Mouse (Mus musculus): Measurements from ENCODE around the gene Frmd3. TPM values are rescaled to one million over a fixed set of nuclear protein-coding genes. Genes with fewer than 3 reads are reported as not detected.
"Not testable (repeated sequence)": the region's sequence is repeated elsewhere in the genome, so short reads cannot be mapped to it uniquely, and the experiment has no call there.

Gene Frmd3
- polyA plus RNA-seq, 1 experiment from 2014 or later = not detected

DNA sequence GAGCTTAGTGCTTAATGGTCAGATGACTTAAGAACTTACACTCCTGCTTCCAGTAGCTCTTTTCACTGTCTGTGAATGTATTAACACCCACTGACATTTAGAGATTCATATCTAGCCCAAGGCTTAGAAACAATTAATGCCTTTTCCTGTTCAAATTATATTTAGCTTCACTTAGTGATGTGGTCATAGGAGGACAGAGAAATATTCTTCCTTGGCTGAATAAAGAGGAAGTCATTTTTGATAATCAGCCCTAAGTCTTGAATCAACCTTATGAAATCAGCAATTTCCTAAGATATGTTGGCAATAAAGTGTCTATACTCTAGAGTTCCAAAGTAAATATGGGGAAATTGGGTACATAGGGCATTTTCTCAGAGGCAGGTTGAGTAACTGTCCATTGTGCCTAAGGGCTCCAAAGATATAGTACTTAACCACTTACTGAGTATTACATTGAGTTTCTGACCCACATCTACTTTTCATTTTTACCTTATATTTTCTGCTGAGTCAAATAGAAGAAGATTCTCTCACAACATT lies 188.1 kb downstream of the Frmd3 start:
- no peaks in the 10 kb centered on the region for H3K27me3 ChIP-seq
- in situ Hi-C loops (cut with MboI; ENCODE audit: low pct_unique_long_range_greater_than_20kb) = no loop called here
- POLR2A ChIA-PET = no interaction called here
- ATAC-seq (no peak), DNase-seq (ENCODE audit: low read depth, low spot score) (no peak)
- CTCF ChIA-PET = no interaction called here
- no peak for TF ChIP-seq CTCF (IDR thresholded peaks at IDR 0.05)

DNA sequence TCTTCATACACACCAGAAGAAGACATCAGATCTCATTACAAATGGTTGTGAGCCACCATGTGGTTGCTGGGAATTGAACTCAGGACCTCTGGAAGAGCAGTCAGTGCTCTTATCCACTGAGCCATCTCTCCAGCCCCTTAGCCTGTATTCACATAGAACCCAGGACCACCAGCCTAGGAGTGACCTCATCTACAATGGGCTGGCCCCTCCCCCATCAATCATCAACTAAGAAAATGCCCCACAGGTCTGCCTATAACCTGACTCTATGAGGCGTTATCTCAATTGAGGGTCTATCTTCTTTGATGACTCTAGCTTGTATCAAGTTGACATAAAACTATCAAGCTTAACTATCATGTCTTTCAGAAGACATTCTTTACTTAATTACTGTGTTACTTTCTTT lies 208.5 kb downstream of the Frmd3 start:
- in situ Hi-C loops (cut with MboI; ENCODE audit: low pct_unique_long_range_greater_than_20kb); DNase-seq (ENCODE audit: low read depth, low spot score); H3K27me3 ChIP-seq; POLR2A ChIA-PET; ATAC-seq: not testable (repeated sequence)
- CTCF ChIA-PET = interaction anchor here (0.7 to 1.1 kb wide), 2 partner anchors 24 to 175 kb away, joined by 3 read pairs; no protein-coding TSS in a partner anchor

DNA sequence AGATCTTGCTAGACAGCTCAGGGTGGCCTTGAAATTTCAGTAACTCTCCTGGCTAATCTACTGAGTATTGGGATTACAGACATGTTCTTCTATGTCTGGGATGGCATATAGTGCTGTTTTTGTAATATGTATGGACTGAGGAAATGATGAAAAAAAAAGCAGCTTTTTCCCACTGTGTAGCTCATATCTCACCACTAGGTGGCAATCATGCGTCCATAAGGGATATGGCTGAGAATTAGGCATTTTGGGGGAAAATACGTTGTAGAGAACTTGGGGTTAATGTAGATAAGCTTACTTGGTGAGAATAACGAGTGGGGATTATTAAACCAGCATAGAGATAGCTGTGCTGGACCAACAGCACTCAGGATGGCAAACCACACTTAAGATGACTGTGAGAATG lies 209.1 kb downstream of the Frmd3 start:
- in situ Hi-C loops (cut with MboI; ENCODE audit: low pct_unique_long_range_greater_than_20kb) = no loop called here
- ChIA-PET CTCF (interaction anchor here (0.7 to 1.1 kb wide), 2 partner anchors 23 to 174 kb away, joined by 3 read pairs; no protein-coding TSS in a partner anchor), POLR2A (no interaction called here)
- no peak for DNase-seq (ENCODE audit: low read depth, low spot score)
- ATAC-seq = no peak
- no peak for TF ChIP-seq CTCF (IDR thresholded peaks at IDR 0.05)
- H3K27me3 ChIP-seq = no peaks in the 10 kb centered on the region

DNA sequence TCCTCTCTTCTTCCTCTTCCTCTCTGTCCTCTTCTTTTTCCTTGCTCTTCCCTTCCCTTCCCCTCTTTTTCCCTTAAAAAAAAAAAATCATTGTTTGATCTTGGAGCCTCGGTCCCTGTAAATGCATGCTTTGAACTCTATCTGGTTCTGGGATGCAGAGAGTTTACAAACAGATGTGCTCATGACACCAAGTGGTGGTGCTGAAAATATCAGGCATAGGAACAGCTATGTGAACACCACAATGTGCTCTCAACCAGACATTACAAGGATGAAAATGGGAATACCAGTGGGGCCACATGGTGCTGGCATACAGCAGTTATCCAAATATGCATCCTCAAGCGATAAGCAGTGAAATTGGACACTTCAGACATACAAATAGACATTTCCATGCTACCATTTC lies 211.0 kb downstream of the Frmd3 start:
- no peaks in the 10 kb centered on the region for H3K27me3 ChIP-seq
- ChIA-PET POLR2A (no interaction called here), CTCF (no interaction called here)
- ATAC-seq (peak; percentile 51), DNase-seq (ENCODE audit: low read depth, low spot score) (no peak)
- in situ Hi-C loops (cut with MboI; ENCODE audit: low pct_unique_long_range_greater_than_20kb) = no loop called here
- no peak for TF ChIP-seq CTCF (IDR thresholded peaks at IDR 0.05)

DNA sequence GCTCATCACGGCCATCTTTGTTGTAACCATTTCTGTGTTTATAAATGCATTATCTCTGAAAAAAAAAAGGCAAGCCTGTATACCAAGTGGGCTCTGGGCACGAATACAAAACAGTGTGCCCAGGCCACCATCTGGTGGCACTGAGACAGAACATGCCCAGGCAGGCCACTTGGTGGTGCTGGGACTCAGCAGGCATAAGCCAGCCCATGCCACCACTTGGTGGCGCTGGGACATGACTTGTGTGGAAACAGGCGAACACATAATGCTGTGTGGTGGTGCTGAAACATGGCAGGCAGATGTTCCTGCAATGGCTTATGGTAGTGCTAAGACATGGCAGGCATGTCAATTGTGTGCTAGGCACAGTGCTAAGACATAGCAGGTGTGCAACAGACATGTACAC lies 217.8 kb downstream of the Frmd3 start:
- no peak for TF ChIP-seq CTCF (IDR thresholded peaks at IDR 0.05)
- ATAC-seq = no peak
- CTCF ChIA-PET = interaction anchor here (1.0 kb wide), 1 partner anchor 14 kb away, joined by 3 read pairs; no protein-coding TSS in a partner anchor
- DNase-seq (ENCODE audit: low read depth, low spot score) = no peak
- POLR2A ChIA-PET = no interaction called here
- in situ Hi-C loops (cut with MboI; ENCODE audit: low pct_unique_long_range_greater_than_20kb) = no loop called here
- no peaks in the 10 kb centered on the region for H3K27me3 ChIP-seq

DNA sequence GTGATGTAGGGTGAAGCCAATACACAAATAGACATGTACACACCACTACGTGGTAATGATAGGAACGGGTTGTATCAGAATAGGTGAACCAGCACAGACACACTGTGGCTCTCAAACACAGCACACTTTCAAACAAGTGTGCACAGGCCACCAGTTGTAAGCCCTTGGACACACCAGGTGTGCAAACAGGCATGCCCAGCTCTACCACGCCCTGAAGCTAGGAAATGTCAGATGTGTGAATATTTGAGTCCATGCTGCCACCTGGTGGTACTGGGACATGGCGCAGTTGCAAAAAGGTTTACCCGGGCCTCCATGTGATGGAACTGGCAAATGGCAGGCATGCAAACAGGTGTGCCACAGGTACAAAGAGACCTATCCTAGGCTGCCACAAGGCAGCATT lies 218.2 kb downstream of the Frmd3 start:
- CTCF ChIA-PET = interaction anchor here (1.0 kb wide), 1 partner anchor 14 kb away, joined by 3 read pairs; no protein-coding TSS in a partner anchor
- DNase-seq (ENCODE audit: low read depth, low spot score) (no peak), ATAC-seq (no peak)
- TF ChIP-seq CTCF (IDR thresholded peaks at IDR 0.05) = peak; percentile 63
- POLR2A ChIA-PET = no interaction called here
- in situ Hi-C loops (cut with MboI; ENCODE audit: low pct_unique_long_range_greater_than_20kb) = no loop called here
- no peaks in the 10 kb centered on the region for H3K27me3 ChIP-seq

DNA sequence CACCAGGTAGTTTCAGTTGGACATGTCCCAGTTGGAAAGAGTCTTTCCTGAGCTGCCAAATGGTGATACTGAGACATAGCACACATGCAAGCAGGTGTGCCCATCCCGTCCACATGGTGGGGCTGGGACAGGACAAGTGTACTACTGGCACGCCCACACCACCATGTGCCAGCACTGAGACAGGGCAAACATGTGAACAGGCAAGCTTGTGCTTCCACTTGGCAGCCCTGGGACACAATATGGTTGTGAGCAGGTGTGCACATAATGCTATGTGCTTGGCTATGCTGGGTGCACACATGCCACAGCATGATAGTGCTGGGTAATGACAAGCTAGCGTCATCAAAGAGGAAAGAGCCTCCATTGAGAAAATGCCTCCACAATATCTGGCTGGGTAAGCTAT lies 220.3 kb downstream of the Frmd3 start:
- ATAC-seq (no peak), DNase-seq (ENCODE audit: low read depth, low spot score) (no peak)
- no peak for TF ChIP-seq CTCF (IDR thresholded peaks at IDR 0.05)
- in situ Hi-C loops (cut with MboI; ENCODE audit: low pct_unique_long_range_greater_than_20kb) = no loop called here
- no peaks in the 10 kb centered on the region for H3K27me3 ChIP-seq
- CTCF ChIA-PET = no interaction called here
- POLR2A ChIA-PET = no interaction called here

DNA sequence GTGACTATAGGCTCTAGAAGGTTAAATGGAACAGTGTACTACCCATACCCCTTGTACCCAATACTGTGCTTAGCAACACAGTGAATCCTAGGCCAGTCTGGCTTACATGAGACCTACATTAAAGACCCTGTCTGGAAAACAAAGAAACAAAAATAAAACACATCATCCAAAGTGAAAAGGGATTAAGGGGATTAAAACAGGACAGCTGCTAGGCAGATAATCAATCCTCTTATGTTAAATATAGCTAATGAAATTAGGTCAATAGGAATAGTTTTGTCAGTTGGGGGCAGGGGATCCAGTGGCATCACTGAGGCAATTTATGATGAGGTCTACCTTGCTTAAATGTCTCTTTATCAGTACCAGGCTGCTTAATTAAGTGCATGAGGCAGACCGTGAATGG lies 228.9 kb downstream of the Frmd3 start, which contains the start of gene Kdm4c:
Gene Kdm4c (plus strand): TSS at position 322 of the 400 bp plus-strand sequence.
- H3K27me3 ChIP-seq = no peaks in the 10 kb centered on the region
- CTCF ChIA-PET = no interaction called here
- TF ChIP-seq CTCF (IDR thresholded peaks at IDR 0.05) = no peak
- POLR2A ChIA-PET = no interaction called here
- in situ Hi-C loops (cut with MboI; ENCODE audit: low pct_unique_long_range_greater_than_20kb) = no loop called here
- DNase-seq (ENCODE audit: low read depth, low spot score) (no peak), ATAC-seq (no peak)

Other genes starting within 250 kb of the Frmd3 start
- gene Rasef, start 222.4 kb upstream of the Frmd3 start, polyA plus RNA-seq (2021) = not detected
- not detected for gene Gm11758, start 137.2 kb upstream of the Frmd3 start, polyA plus RNA-seq (2021)
- not detected for gene Gm11757, start 122.3 kb upstream of the Frmd3 start, polyA plus RNA-seq (2021)
- not detected for gene Gm13871, start 107.5 kb upstream of the Frmd3 start, polyA plus RNA-seq (2021)
- gene Gm11756, start 92.7 kb upstream of the Frmd3 start, polyA plus RNA-seq (2021) = not detected
- gene 2310002L09Rik, start 62.6 kb upstream of the Frmd3 start, polyA plus RNA-seq (2021) = not detected
- gene Kdm4c, start 229.1 kb downstream of the Frmd3 start, polyA plus RNA-seq (2021) = 18.0 TPM